Mouse (Mus musculus): ENCODE results near the gene Higd1a. TPM values are rescaled to one million over a fixed set of nuclear protein-coding genes. Genes with fewer than 3 reads are reported as not detected.

The Higd1a gene
- total and polyA plus RNA-seq, 2 experiments, result 14.7 to 65.6 TPM

- DNase-seq (ENCODE audit: extremely low read depth, low read depth, low spot score), result no peak
- H3K4me1 ChIP-seq (ENCODE audit: control insufficient read depth, insufficient read depth, low read length), result no peaks in the 10 kb centered on the region
- H3K79me2 ChIP-seq (ENCODE audit: control insufficient read depth, insufficient read depth, low read length), result no peaks in the 10 kb centered on the region
- H3K27me3 ChIP-seq (ENCODE audit: control insufficient read depth, insufficient read depth, low read length), result peaks cover 2% of the 10 kb centered on the region; the same call in 1 of the 2 replicates
- no peak overlapping the region for H3K9ac ChIP-seq (ENCODE audit: low read depth, low read length)
- WGBS, result 93% methylated on average over 2 of the region's 2 CpGs
- TF ChIP-seq POLR2A (IDR thresholded peaks at IDR 0.05; ENCODE audit: extremely low read depth, insufficient read depth, low read length) (no peak), CTCF (IDR thresholded peaks at IDR 0.05; ENCODE audit: low read depth, low read length) (no peak)
- H3K36me3 ChIP-seq (ENCODE audit: control insufficient read depth, insufficient read depth, low read length), result 0 out of 2 replicates have a peak, but pooled peaks cover 2% of the 10 kb centered on the region
- no peak overlapping the region for H3K27ac ChIP-seq (replicated peaks; ENCODE audit: insufficient read depth, low read depth, low read length)
- no peak overlapping the region for H3K4me3 ChIP-seq (ENCODE audit: insufficient read depth, low read depth, low read length)
Observed at GRCm38 (mm10) chr9:121842914-121843313, 15.2 kb downstream of the Higd1a start.

GRCm38 (mm10) chr9:121839622-121839965 is 18.6 kb downstream of the Higd1a start:
- WGBS, result 58% methylated on average over 7 of the region's 7 CpGs
- H3K4me3 ChIP-seq (ENCODE audit: insufficient read depth, low read depth, low read length), result peak overlapping the region; percentile 28; the same call in 1 of the 2 replicates
- H3K36me3 ChIP-seq (ENCODE audit: control insufficient read depth, insufficient read depth, low read length), result no peaks in the 10 kb centered on the region
- no peak for TF ChIP-seq POLR2A (IDR thresholded peaks at IDR 0.05; ENCODE audit: extremely low read depth, insufficient read depth, low read length)
- no peak for TF ChIP-seq CTCF (IDR thresholded peaks at IDR 0.05; ENCODE audit: low read depth, low read length)
- H3K27ac ChIP-seq (replicated peaks; ENCODE audit: insufficient read depth, low read depth, low read length), result no peak overlapping the region
- peaks cover 2% of the 10 kb centered on the region; the same call in 1 of the 2 replicates for H3K27me3 ChIP-seq (ENCODE audit: control insufficient read depth, insufficient read depth, low read length)
- no peaks in the 10 kb centered on the region for H3K4me1 ChIP-seq (ENCODE audit: control insufficient read depth, insufficient read depth, low read length)
- H3K9ac ChIP-seq (ENCODE audit: low read depth, low read length), result no peak overlapping the region
- no peaks in the 10 kb centered on the region for H3K79me2 ChIP-seq (ENCODE audit: control insufficient read depth, insufficient read depth, low read length)
- DNase-seq (ENCODE audit: extremely low read depth, low read depth, low spot score), result no peak

- Histone ChIP-seq H3K4me3 (ENCODE audit: insufficient read depth, low read depth, low read length) (peak within 1 kb of the TSS; percentile 28; the same call in 1 of the 2 replicates), H3K9ac (ENCODE audit: low read depth, low read length) (no peak within 1 kb of the TSS), H3K4me1 (ENCODE audit: control insufficient read depth, insufficient read depth, low read length) (no peaks in the 10 kb centered on the region), H3K27me3 (ENCODE audit: control insufficient read depth, insufficient read depth, low read length) (peaks cover 2% of the 10 kb centered on the region; the same call in 1 of the 2 replicates), H3K79me2 (ENCODE audit: control insufficient read depth, insufficient read depth, low read length) (no peaks in the 10 kb centered on the region), H3K27ac (replicated peaks; ENCODE audit: insufficient read depth, low read depth, low read length) (no peak within 1 kb of the TSS), H3K36me3 (ENCODE audit: control insufficient read depth, insufficient read depth, low read length) (no peaks in the 10 kb centered on the region)
- TF ChIP-seq CTCF (IDR thresholded peaks at IDR 0.05; ENCODE audit: low read depth, low read length), result no peak
- no peak for TF ChIP-seq POLR2A (IDR thresholded peaks at IDR 0.05; ENCODE audit: extremely low read depth, insufficient read depth, low read length)
- no peak for DNase-seq (ENCODE audit: extremely low read depth, low read depth, low spot score)
- 21% methylated on average over 61 of the region's 61 CpGs for WGBS
Observed at GRCm38 (mm10) chr9:121838829-121839621, 19.1 kb downstream of the Higd1a start, which contains the start of gene Ccdc13. Gene Ccdc13 (minus strand): TSS chr9:121839461.

GRCm38 (mm10) chr9:121838008-121838407 is 20.2 kb downstream of the Higd1a start:
- peak; percentile 53 for DNase-seq (ENCODE audit: extremely low read depth, low read depth, low spot score)
- TF ChIP-seq CTCF (IDR thresholded peaks at IDR 0.05; ENCODE audit: low read depth, low read length) (no peak), POLR2A (IDR thresholded peaks at IDR 0.05; ENCODE audit: extremely low read depth, insufficient read depth, low read length) (no peak)

GRCm38 (mm10) chr9:121833825-121834224 is 24.3 kb downstream of the Higd1a start:
- DNase-seq (ENCODE audit: extremely low read depth, low read depth, low spot score), result no peak
- Histone ChIP-seq H3K27ac (replicated peaks; ENCODE audit: insufficient read depth, low read depth, low read length) (no peak overlapping the region), H3K4me1 (ENCODE audit: control insufficient read depth, insufficient read depth, low read length) (no peaks in the 10 kb centered on the region), H3K9ac (ENCODE audit: low read depth, low read length) (no peak overlapping the region), H3K4me3 (ENCODE audit: insufficient read depth, low read depth, low read length) (no peak overlapping the region), H3K27me3 (ENCODE audit: control insufficient read depth, insufficient read depth, low read length) (no peaks in the 10 kb centered on the region), H3K79me2 (ENCODE audit: control insufficient read depth, insufficient read depth, low read length) (no peaks in the 10 kb centered on the region), H3K36me3 (ENCODE audit: control insufficient read depth, insufficient read depth, low read length) (no peaks in the 10 kb centered on the region)
- WGBS, result 78% methylated on average over 11 of the region's 11 CpGs
- TF ChIP-seq POLR2A (IDR thresholded peaks at IDR 0.05; ENCODE audit: extremely low read depth, insufficient read depth, low read length) (no peak), CTCF (IDR thresholded peaks at IDR 0.05; ENCODE audit: low read depth, low read length) (no peak)

More at GRCm38 (mm10) chr9:121838008-121838407, 20.2 kb downstream of the Higd1a start:
- no peak overlapping the region for H3K27ac ChIP-seq (replicated peaks; ENCODE audit: insufficient read depth, low read depth, low read length)
- no peaks in the 10 kb centered on the region for H3K36me3 ChIP-seq (ENCODE audit: control insufficient read depth, insufficient read depth, low read length)
- H3K4me3 ChIP-seq (ENCODE audit: insufficient read depth, low read depth, low read length), result no peak overlapping the region
- peaks cover 2% of the 10 kb centered on the region; the same call in 1 of the 2 replicates for H3K27me3 ChIP-seq (ENCODE audit: control insufficient read depth, insufficient read depth, low read length)
- 59% methylated on average over 6 of the region's 6 CpGs for WGBS
- no peak overlapping the region for H3K9ac ChIP-seq (ENCODE audit: low read depth, low read length)
- no peaks in the 10 kb centered on the region for H3K4me1 ChIP-seq (ENCODE audit: control insufficient read depth, insufficient read depth, low read length)
- H3K79me2 ChIP-seq (ENCODE audit: control insufficient read depth, insufficient read depth, low read length), result no peaks in the 10 kb centered on the region

GRCm38 (mm10) chr9:121830956-121831293 is 27.2 kb downstream of the Higd1a start:
- Histone ChIP-seq H3K27ac (replicated peaks; ENCODE audit: insufficient read depth, low read depth, low read length) (no peak overlapping the region), H3K27me3 (ENCODE audit: control insufficient read depth, insufficient read depth, low read length) (no peaks in the 10 kb centered on the region), H3K4me1 (ENCODE audit: control insufficient read depth, insufficient read depth, low read length) (no peaks in the 10 kb centered on the region), H3K36me3 (ENCODE audit: control insufficient read depth, insufficient read depth, low read length) (no peaks in the 10 kb centered on the region), H3K4me3 (ENCODE audit: insufficient read depth, low read depth, low read length) (no peak overlapping the region), H3K9ac (ENCODE audit: low read depth, low read length) (no peak overlapping the region), H3K79me2 (ENCODE audit: control insufficient read depth, insufficient read depth, low read length) (no peaks in the 10 kb centered on the region)
- WGBS, result 28% methylated on average over 6 of the region's 6 CpGs
- DNase-seq (ENCODE audit: extremely low read depth, low read depth, low spot score), result peak; percentile 55
- no peak for TF ChIP-seq POLR2A (IDR thresholded peaks at IDR 0.05; ENCODE audit: extremely low read depth, insufficient read depth, low read length)
- TF ChIP-seq CTCF (IDR thresholded peaks at IDR 0.05; ENCODE audit: low read depth, low read length), result peak; percentile 77
